8 mouse cellular contexts compared by ENCODE assay signal in genomic region chr8:117322715-117323310, GRCm38 (mm10).
DNase-seq lines count a peak whose midpoint lies in the region; ATAC-seq lines count a peak whose summit lies in the region.

No protein-coding gene starts in this region.

- no peak for DNase-seq in limb, embryonic 10.5 days (ENCODE audit: low spot score)
- DNase-seq in cerebellum, adult 18-20 months: no peak
- DNase-seq in right cerebral cortex, adult 18-20 months: no peak
- no peak for DNase-seq in gastrocnemius, postnatal 36 days

- 58% methylated on average over 8 of the region's 8 CpGs for WGBS in limb, embryonic 12.5 days
- WGBS in limb, embryonic 10.5 days: 48% methylated on average over 8 of the region's 8 CpGs
- 56% methylated on average over 8 of the region's 8 CpGs for WGBS in forebrain, embryonic 15.5 days
- 36% methylated on average over 8 of the region's 8 CpGs for WGBS in liver, embryonic 12.5 days (ENCODE audit: insufficient replicate concordance)
- WGBS in neural tube, embryonic 13.5 days: 39% methylated on average over 8 of the region's 8 CpGs

- H3K4me2 ChIP-seq in limb, embryonic 12.5 days: no peak overlapping the region
- no peak overlapping the region for H3K4me2 ChIP-seq in forebrain, embryonic 15.5 days (replicated peaks)
- H3K4me2 ChIP-seq in liver, embryonic 12.5 days: peak overlapping the region; percentile 21
- peak overlapping the region; percentile 44 for H3K4me2 ChIP-seq in neural tube, embryonic 13.5 days

- ATAC-seq in limb, embryonic 12.5 days (ENCODE audit: insufficient number of reproducible peaks, insufficient read depth, low FRiP score, low TSS enrichment, low read depth): no peak
- peak; percentile 24 for ATAC-seq in forebrain, embryonic 15.5 days (replicated peaks)
- ATAC-seq in liver, embryonic 12.5 days: peak; percentile 56
- ATAC-seq in neural tube, embryonic 13.5 days (ENCODE audit: low read depth): peak; percentile 38

- peaks cover 47% of the 10 kb centered on the region for H3K4me1 ChIP-seq in limb, embryonic 12.5 days (replicated peaks)
- H3K4me1 ChIP-seq in limb, embryonic 10.5 days: peaks cover 46% of the 10 kb centered on the region
- H3K4me1 ChIP-seq in forebrain, embryonic 15.5 days: peaks cover 48% of the 10 kb centered on the region
- peaks cover 71% of the 10 kb centered on the region for H3K4me1 ChIP-seq in liver, embryonic 12.5 days
- H3K4me1 ChIP-seq in neural tube, embryonic 13.5 days (replicated peaks): peaks cover 78% of the 10 kb centered on the region

- H3K27ac ChIP-seq in limb, embryonic 12.5 days: 0 out of 2 replicates have a peak overlapping the region, but pooled peaks have one; percentile 35
- H3K27ac ChIP-seq in limb, embryonic 10.5 days: no peak overlapping the region
- H3K27ac ChIP-seq in forebrain, embryonic 15.5 days (replicated peaks): peak overlapping the region; percentile 70
- H3K27ac ChIP-seq in liver, embryonic 12.5 days: no peak overlapping the region
- H3K27ac ChIP-seq in neural tube, embryonic 13.5 days (replicated peaks): peak overlapping the region; percentile 87

- intact Hi-C loops in gastrocnemius, postnatal 36 days (cut with DNase I): no loop called here

- no peaks in the 10 kb centered on the region for H3K27me3 ChIP-seq in limb, embryonic 12.5 days
- H3K27me3 ChIP-seq in limb, embryonic 10.5 days (ENCODE audit: low read depth, poor library complexity, severe bottlenecking): no peaks in the 10 kb centered on the region
- no peaks in the 10 kb centered on the region for H3K27me3 ChIP-seq in forebrain, embryonic 15.5 days
- no peaks in the 10 kb centered on the region for H3K27me3 ChIP-seq in liver, embryonic 12.5 days (replicated peaks)
- H3K27me3 ChIP-seq in neural tube, embryonic 13.5 days: no peaks in the 10 kb centered on the region

- H3K9me3 ChIP-seq in limb, embryonic 12.5 days: no peaks in the 10 kb centered on the region
- no peaks in the 10 kb centered on the region for H3K9me3 ChIP-seq in limb, embryonic 10.5 days (replicated peaks)
- no peaks in the 10 kb centered on the region for H3K9me3 ChIP-seq in forebrain, embryonic 15.5 days
- no peaks in the 10 kb centered on the region for H3K9me3 ChIP-seq in liver, embryonic 12.5 days (replicated peaks)
- H3K9me3 ChIP-seq in neural tube, embryonic 13.5 days: no peaks in the 10 kb centered on the region

- no peak overlapping the region for H3K9ac ChIP-seq in limb, embryonic 12.5 days (replicated peaks)
- no peak overlapping the region for H3K9ac ChIP-seq in forebrain, embryonic 15.5 days (replicated peaks)
- H3K9ac ChIP-seq in liver, embryonic 12.5 days: no peak overlapping the region
- H3K9ac ChIP-seq in neural tube, embryonic 13.5 days: peak overlapping the region; percentile 52; the same call in 1 of the 2 replicates

- H3K4me3 ChIP-seq in limb, embryonic 12.5 days (replicated peaks): no peak overlapping the region
- H3K4me3 ChIP-seq in limb, embryonic 10.5 days: no peak overlapping the region
- H3K4me3 ChIP-seq in forebrain, embryonic 15.5 days: no peak overlapping the region
- no peak overlapping the region for H3K4me3 ChIP-seq in liver, embryonic 12.5 days
- no peak overlapping the region for H3K4me3 ChIP-seq in neural tube, embryonic 13.5 days

- no peaks in the 10 kb centered on the region; the same call in 1 of the 2 replicates for H3K36me3 ChIP-seq in limb, embryonic 12.5 days
- H3K36me3 ChIP-seq in limb, embryonic 10.5 days: 0 out of 2 replicates have a peak, but pooled peaks cover 8% of the 10 kb centered on the region
- no peaks in the 10 kb centered on the region for H3K36me3 ChIP-seq in forebrain, embryonic 15.5 days
- peaks cover 30% of the 10 kb centered on the region for H3K36me3 ChIP-seq in liver, embryonic 12.5 days
- H3K36me3 ChIP-seq in neural tube, embryonic 13.5 days: no peaks in the 10 kb centered on the region

Comparison
In these comparisons a context has a peak if more than half of its experiments do, and no peak if none do; other contexts are left out.
1. H3K27ac ChIP-seq: peak in limb, embryonic 12.5 days (single experiment), forebrain, embryonic 15.5 days (single experiment) and neural tube, embryonic 13.5 days (single experiment); none in limb, embryonic 10.5 days (single experiment) and liver, embryonic 12.5 days (single experiment).
2. H3K4me2 ChIP-seq: peak in liver, embryonic 12.5 days (single experiment) and neural tube, embryonic 13.5 days (single experiment); none in limb, embryonic 12.5 days (single experiment) and forebrain, embryonic 15.5 days (single experiment).